Mouse (Mus musculus): ENCODE data around the gene Krtap4-8. TPM values are rescaled to one million over a fixed set of nuclear protein-coding genes. Genes with fewer than 3 reads are reported as not detected.
"Not testable (repeated sequence)": the region's sequence is repeated elsewhere in the genome, so short reads cannot be mapped to it uniquely, and the experiment has no call there.

The Krtap4-8 gene
- polyA plus RNA-seq (2015; fragmentation: Nextera tagmentation; extraction: Ambion mirVana): not detected in 2 replicates

DNA sequence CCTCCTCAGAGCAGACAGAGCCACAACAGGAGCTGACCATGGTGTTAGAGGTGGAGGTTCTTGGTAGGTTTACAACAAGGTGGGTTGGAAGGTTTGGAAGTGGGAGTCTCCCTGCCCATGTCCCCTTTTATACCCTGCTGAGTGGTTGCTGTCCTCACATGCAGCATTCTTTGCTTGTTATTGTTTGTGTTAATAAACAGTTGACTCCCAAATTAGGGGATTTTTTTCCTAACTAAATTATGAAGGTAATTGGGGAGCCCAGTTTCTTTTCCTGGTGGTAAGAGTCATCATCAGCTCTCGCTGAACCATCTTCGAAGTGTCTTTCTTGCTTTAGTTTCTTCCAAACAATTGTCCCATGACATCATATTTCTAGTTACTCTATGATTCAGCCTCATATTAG, at the start of gene Krtap4-8:
Krtap4-8 (minus strand) TSS at position 101 of the 400 bp plus-strand sequence.
- 89% methylated on average over 2 of the region's 2 CpGs for WGBS
- Histone ChIP-seq H3K36me3 (no peaks in the 10 kb centered on the region), H3K27me3 (no peaks in the 10 kb centered on the region), H3K27ac (no peak within 1 kb of the TSS), H3K9me3 (replicated peaks) (no peaks in the 10 kb centered on the region), H3K9ac (no peak within 1 kb of the TSS), H3K4me1 (replicated peaks) (no peaks in the 10 kb centered on the region), H3K4me2 (no peak within 1 kb of the TSS), H3K4me3 (no peak within 1 kb of the TSS)
- no peak for ATAC-seq (replicated peaks; ENCODE audit: insufficient number of reproducible peaks, insufficient read depth, low FRiP score, low read depth)

DNA sequence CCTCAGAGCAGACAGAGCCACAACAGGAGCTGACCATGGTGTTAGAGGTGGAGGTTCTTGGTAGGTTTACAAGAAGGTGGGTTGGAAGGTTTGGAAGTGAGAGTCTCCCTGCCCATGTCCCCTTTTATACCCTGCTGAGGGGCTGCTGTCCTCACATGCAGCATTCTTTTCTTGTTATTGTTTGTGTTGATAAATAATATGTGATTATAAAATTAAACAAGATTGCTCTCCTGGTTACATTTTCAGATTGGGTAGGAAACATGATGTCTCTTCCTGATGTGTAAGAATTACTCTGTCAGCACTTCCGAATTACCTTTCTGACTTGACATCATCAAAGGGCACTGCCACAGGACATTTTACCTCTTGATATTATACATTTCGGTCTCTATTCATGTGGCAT, 35.1 kb upstream of the Krtap4-8 start, which contains the start of gene Gm11564:
Gm11564 (minus strand) TSS at position 101 of the 400 bp plus-strand sequence.
- not testable (repeated sequence) for H3K4me3 ChIP-seq; H3K4me1 ChIP-seq (replicated peaks); H3K9ac ChIP-seq; H3K36me3 ChIP-seq; H3K4me2 ChIP-seq; H3K27me3 ChIP-seq; ATAC-seq (replicated peaks; ENCODE audit: insufficient number of reproducible peaks, insufficient read depth, low FRiP score, low read depth); H3K9me3 ChIP-seq (replicated peaks); H3K27ac ChIP-seq
- WGBS: 73% methylated on average over 2 of the region's 2 CpGs

DNA sequence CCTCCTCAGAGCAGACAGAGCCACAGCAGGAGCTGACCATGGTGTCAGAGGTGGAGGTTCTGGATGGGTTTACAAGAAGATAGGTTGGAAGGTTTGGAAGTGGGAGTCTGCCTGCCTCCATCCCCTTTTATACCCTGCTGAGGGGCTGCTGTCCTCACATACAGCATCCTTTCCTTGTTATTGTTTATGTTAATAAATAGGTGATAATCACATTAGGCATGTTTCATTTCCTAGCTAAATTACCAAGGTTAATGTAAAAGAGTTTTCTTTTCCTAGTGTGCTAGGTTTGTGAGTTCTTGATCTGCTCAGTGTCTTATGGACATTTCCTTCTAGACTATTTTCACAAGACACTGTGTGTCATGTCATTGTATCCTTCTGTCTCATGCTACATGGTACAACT, 29.3 kb upstream of the Krtap4-8 start, which contains the start of gene Krtap4-13:
Krtap4-13 (minus strand) TSS at position 101 of the 400 bp plus-strand sequence.
- H3K9me3 ChIP-seq (replicated peaks); H3K9ac ChIP-seq; H3K4me2 ChIP-seq; H3K27ac ChIP-seq; H3K4me1 ChIP-seq (replicated peaks); H3K36me3 ChIP-seq; H3K4me3 ChIP-seq; H3K27me3 ChIP-seq; ATAC-seq (replicated peaks; ENCODE audit: insufficient number of reproducible peaks, insufficient read depth, low FRiP score, low read depth): not testable (repeated sequence)

DNA sequence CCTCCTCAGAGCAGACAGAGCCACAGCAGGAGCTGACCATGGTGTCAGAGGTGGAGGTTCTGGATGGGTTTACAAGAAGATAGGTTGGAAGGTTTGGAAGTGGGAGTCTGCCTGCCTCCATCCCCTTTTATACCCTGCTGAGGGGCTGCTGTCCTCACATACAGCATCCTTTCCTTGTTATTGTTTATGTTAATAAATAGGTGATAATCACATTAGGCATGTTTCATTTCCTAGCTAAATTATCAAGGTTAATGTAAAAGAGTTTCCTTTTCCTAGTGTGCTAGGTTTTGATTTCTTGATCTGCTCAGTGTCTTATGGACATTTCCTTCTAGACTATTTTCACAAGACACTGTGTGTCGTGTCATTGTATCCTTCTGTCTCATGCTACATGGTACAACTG, 23.8 kb upstream of the Krtap4-8 start, which contains the start of gene Gm11554:
Gm11554 (minus strand) TSS at position 101 of the 400 bp plus-strand sequence.
- not testable (repeated sequence) for H3K27me3 ChIP-seq; H3K4me3 ChIP-seq; H3K4me1 ChIP-seq (replicated peaks); H3K27ac ChIP-seq; H3K9me3 ChIP-seq (replicated peaks); H3K36me3 ChIP-seq; H3K4me2 ChIP-seq; ATAC-seq (replicated peaks; ENCODE audit: insufficient number of reproducible peaks, insufficient read depth, low FRiP score, low read depth); H3K9ac ChIP-seq
- WGBS: no CpG with 5 or more reads among the region's 1 CpGs

DNA sequence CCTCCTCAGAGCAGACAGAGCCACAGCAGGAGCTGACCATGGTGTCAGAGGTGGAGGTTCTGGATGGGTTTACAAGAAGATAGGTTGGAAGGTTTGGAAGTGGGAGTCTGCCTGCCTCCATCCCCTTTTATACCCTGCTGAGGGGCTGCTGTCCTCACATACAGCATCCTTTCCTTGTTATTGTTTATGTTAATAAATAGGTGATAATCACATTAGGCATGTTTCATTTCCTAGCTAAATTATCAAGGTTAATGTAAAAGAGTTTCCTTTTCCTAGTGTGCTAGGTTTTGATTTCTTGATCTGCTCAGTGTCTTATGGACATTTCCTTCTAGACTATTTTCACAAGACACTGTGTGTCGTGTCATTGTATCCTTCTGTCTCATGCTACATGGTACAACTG, 18.3 kb upstream of the Krtap4-8 start, which contains the start of gene Gm11569:
Gm11569 (minus strand) TSS at position 101 of the 400 bp plus-strand sequence.
- H3K9me3 ChIP-seq (replicated peaks); H3K4me3 ChIP-seq; H3K4me1 ChIP-seq (replicated peaks); ATAC-seq (replicated peaks; ENCODE audit: insufficient number of reproducible peaks, insufficient read depth, low FRiP score, low read depth); H3K27ac ChIP-seq; H3K9ac ChIP-seq; H3K4me2 ChIP-seq; H3K27me3 ChIP-seq; H3K36me3 ChIP-seq: not testable (repeated sequence)
- no CpG with 5 or more reads among the region's 1 CpGs for WGBS

DNA sequence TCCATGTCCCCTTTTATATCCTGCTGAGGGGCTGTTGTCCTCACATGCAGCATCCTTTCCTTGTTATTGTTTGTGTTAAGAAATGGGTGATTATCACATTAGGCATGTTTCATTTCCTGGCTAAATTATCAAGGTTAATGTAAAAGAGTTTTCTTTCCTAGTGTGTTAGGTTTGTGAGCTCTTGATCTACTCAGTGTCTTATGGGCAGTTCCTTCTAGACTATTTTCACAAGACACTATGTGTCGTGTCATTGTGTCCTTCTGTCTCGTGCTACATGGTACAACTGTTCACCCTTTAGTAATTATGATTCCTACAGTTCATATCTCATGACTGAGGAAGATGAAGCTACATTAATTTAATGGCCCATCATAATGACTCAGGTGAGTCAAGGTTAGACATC, 12.9 kb upstream of the Krtap4-8 start, which contains the start of gene Gm11596:
Gm11596 (minus strand) TSS at position 101 of the 400 bp plus-strand sequence.
- no peaks in the 10 kb centered on the region for H3K4me1 ChIP-seq (replicated peaks)
- 71% methylated on average over 2 of the region's 2 CpGs for WGBS
- no peak within 1 kb of the TSS for H3K4me3 ChIP-seq
- H3K9ac ChIP-seq: no peak within 1 kb of the TSS
- no peak for ATAC-seq (replicated peaks; ENCODE audit: insufficient number of reproducible peaks, insufficient read depth, low FRiP score, low read depth)
- H3K4me2 ChIP-seq: no peak within 1 kb of the TSS
- H3K36me3 ChIP-seq: no peaks in the 10 kb centered on the region
- no peaks in the 10 kb centered on the region for H3K9me3 ChIP-seq (replicated peaks)
- H3K27me3 ChIP-seq: no peaks in the 10 kb centered on the region
- no peak within 1 kb of the TSS for H3K27ac ChIP-seq

DNA sequence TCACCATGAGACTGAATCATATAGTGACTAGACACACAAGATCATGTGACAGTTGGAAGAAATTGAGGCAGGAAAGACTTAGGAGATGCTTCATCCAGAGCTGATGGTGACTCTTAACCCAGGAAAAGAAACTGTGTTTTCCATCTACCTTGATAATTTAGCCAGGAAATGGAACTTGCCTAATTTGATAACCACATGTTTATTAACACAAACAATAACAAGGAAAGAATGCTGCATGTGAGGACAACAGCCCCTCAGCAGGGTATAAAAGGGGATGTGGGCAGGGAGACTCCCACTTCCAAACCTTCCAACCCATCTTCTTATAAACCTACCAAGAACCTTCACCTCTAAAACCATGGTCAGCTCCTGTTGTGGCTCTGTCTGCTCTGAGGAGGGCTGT, 4.4 kb upstream of the Krtap4-8 start, which contains the start of gene Krtap4-9:
Krtap4-9 (plus strand) TSS at position 301 of the 400 bp plus-strand sequence.
- not testable (repeated sequence) for H3K4me2 ChIP-seq; H3K27ac ChIP-seq; H3K9ac ChIP-seq; H3K4me1 ChIP-seq (replicated peaks); ATAC-seq (replicated peaks; ENCODE audit: insufficient number of reproducible peaks, insufficient read depth, low FRiP score, low read depth); H3K9me3 ChIP-seq (replicated peaks); H3K36me3 ChIP-seq; H3K4me3 ChIP-seq; H3K27me3 ChIP-seq

DNA sequence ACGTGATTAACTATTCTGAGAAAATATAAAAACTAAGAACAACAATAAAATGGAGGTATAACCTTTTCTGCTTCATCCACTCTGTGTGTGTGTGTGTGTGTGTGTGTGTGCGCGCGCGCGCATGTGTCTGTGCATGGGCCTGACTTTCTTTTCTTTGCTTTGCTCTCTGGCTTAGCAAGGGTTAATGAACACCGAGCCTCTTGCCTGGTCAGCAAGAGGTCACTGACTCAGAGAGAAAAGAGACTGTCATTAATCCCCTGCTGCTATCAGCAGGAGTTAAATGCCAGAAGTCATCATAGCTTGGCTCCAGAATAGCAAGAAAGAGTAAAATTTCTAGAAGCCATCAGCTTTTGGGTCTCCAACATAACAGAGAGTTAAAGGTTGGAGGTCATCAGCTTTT, 2.1 kb downstream of the Krtap4-8 start:
- Histone ChIP-seq H3K4me3 (no peak overlapping the region), H3K36me3 (no peaks in the 10 kb centered on the region), H3K9ac (no peak overlapping the region), H3K27ac (no peak overlapping the region), H3K9me3 (replicated peaks) (no peaks in the 10 kb centered on the region), H3K27me3 (no peaks in the 10 kb centered on the region), H3K4me2 (no peak overlapping the region), H3K4me1 (replicated peaks) (no peaks in the 10 kb centered on the region)
- WGBS: 68% methylated on average over 7 of the region's 7 CpGs
- ATAC-seq (replicated peaks; ENCODE audit: insufficient number of reproducible peaks, insufficient read depth, low FRiP score, low read depth): no peak

DNA sequence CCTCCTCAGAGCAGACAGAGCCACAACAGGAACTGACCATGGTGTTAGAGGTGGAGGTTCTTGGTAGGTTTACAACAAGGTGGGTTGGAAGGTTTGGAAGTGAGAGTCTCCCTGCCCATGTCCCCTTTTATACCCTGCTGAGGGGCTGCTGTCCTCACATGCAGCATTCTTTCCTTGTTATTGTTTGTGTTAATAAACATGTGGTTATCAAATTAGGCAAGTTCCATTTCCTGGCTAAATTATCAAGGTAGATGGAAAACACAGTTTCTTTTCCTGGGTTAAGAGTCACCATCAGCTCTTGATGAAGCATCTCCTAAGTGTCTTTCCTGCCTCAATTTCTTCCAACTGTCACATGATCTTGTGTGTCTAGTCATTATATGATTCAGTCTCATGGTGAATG, 7.7 kb downstream of the Krtap4-8 start, which contains the start of gene Gm11595:
Gm11595 (minus strand) TSS at position 101 of the 400 bp plus-strand sequence.
- not testable (repeated sequence) for H3K9ac ChIP-seq; H3K4me2 ChIP-seq; H3K4me3 ChIP-seq; H3K36me3 ChIP-seq; H3K4me1 ChIP-seq (replicated peaks); H3K27ac ChIP-seq; H3K27me3 ChIP-seq; H3K9me3 ChIP-seq (replicated peaks); ATAC-seq (replicated peaks; ENCODE audit: insufficient number of reproducible peaks, insufficient read depth, low FRiP score, low read depth)

DNA sequence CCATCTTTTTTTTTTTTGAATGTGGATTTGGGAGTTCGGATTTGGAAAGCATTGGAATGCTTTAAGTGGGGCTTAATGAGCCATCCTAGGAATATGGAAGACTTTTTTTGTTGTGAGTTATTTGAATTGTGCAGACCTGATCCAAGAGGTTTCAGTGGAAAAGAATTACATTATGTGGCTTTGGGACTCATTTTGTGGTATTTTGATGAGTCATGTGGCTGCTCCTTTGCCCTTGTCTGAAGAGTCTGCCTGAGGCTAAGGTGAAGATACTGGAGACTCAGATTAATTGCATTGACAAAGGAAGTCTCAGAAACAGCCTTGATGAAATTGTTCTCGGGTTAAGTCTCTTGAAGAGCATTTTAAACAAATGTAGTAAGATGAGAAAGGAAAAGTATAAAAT, 12.1 kb downstream of the Krtap4-8 start:
- no peak for ATAC-seq (replicated peaks; ENCODE audit: insufficient number of reproducible peaks, insufficient read depth, low FRiP score, low read depth)
- no peaks in the 10 kb centered on the region for H3K27me3 ChIP-seq
- no peak overlapping the region for H3K9ac ChIP-seq
- H3K4me3 ChIP-seq: no peak overlapping the region
- no peak overlapping the region for H3K4me2 ChIP-seq
- WGBS: 64% methylated on average over 2 of the region's 2 CpGs
- H3K9me3 ChIP-seq (replicated peaks): no peaks in the 10 kb centered on the region
- no peaks in the 10 kb centered on the region for H3K4me1 ChIP-seq (replicated peaks)
- no peak overlapping the region for H3K27ac ChIP-seq
- no peaks in the 10 kb centered on the region for H3K36me3 ChIP-seq

DNA sequence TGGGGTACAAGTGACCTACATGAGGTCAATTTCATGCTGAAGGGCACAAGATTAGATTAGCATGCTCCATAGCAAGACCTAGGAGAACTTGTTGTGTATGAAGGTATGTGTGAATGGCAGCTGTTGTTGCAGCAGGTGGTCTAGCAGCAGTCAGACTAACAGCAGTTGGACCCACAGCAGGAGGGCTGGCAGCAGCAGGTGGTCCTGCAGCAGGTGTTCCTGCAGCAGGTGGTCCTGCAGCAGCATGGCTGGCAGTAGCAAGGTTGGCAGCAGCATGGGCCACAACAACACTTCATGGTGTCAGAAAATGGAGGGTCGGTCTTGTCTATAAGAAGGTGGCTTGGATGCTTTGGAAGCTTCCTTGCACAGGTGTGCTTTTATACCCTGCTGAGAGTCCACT, 21.6 kb downstream of the Krtap4-8 start:
- H3K4me1 ChIP-seq (replicated peaks): no peaks in the 10 kb centered on the region
- 83% methylated on average over 1 of the region's 1 CpGs for WGBS
- no peak overlapping the region for H3K9ac ChIP-seq
- no peak for ATAC-seq (replicated peaks; ENCODE audit: insufficient number of reproducible peaks, insufficient read depth, low FRiP score, low read depth)
- no peak overlapping the region for H3K27ac ChIP-seq
- no peaks in the 10 kb centered on the region for H3K9me3 ChIP-seq (replicated peaks)
- no peak overlapping the region for H3K4me2 ChIP-seq
- no peaks in the 10 kb centered on the region for H3K36me3 ChIP-seq
- no peak overlapping the region for H3K4me3 ChIP-seq
- H3K27me3 ChIP-seq: no peaks in the 10 kb centered on the region

DNA sequence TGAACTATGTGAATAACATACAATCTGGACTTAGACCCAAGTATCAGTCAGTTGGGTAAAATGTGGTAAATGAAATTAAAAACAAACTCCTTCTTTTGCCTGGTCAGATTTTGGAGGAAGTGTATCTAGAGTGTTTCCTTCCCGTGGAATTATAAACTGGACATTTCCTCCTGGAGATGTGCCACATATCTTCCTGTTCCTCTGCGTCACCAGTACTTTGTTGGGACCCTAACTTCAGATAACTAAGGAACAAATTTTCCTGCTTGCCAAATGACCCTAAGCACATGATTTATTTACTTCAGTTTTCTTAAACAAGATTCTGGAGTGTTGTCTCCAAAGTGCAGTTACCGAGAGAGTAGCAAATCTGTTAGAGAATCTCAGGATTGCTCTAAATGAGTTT, 36.5 kb downstream of the Krtap4-8 start:
- H3K36me3 ChIP-seq: no peaks in the 10 kb centered on the region
- H3K27ac ChIP-seq: no peak overlapping the region
- H3K4me3 ChIP-seq: no peak overlapping the region
- H3K4me2 ChIP-seq: no peak overlapping the region
- H3K9ac ChIP-seq: no peak overlapping the region
- no peaks in the 10 kb centered on the region for H3K27me3 ChIP-seq
- no peak for ATAC-seq (replicated peaks; ENCODE audit: insufficient number of reproducible peaks, insufficient read depth, low FRiP score, low read depth)
- no peaks in the 10 kb centered on the region for H3K9me3 ChIP-seq (replicated peaks)
- WGBS: 56% methylated on average over 3 of the region's 3 CpGs
- no peaks in the 10 kb centered on the region for H3K4me1 ChIP-seq (replicated peaks)

All from heart, embryonic 15.5 days (tissue).